Comparison of ENCODE assay signal across 13 mouse cellular contexts in genomic region chr4:142066576-142066975, GRCm38 (mm10). TPM values are rescaled to one million over a fixed set of nuclear protein-coding genes. Genes with fewer than 3 reads are reported as not detected.
DNase-seq lines count a peak whose midpoint lies in the region; ATAC-seq and TF ChIP-seq lines count a peak whose summit lies in the region.
"Had no signal": no experiment of that assay in that cellular context is flagged by ENCODE, and none has a peak within 500 bp of the region (broad histone marks: within the 10 kb centered on the region; RNA-seq: fewer than 3 reads in every experiment).

No protein-coding gene starts in this region.

- no peak overlapping the region for H3K4me3 ChIP-seq in heart, embryonic 10.5 days
- H3K4me3 ChIP-seq in lung, embryonic 14.5 days (ENCODE audit: low read depth, low read length), result no peak overlapping the region
- H3K4me3 ChIP-seq in intestine, embryonic 16.5 days (ENCODE audit: low read length), result no peak overlapping the region
- H3K4me3 ChIP-seq in stomach, embryonic 14.5 days (ENCODE audit: low read depth, low read length), result no peak overlapping the region
- H3K4me3 ChIP-seq: limb, embryonic 15.5 days had no signal

- H3K4me1 ChIP-seq in heart, embryonic 10.5 days, result peaks cover 52% of the 10 kb centered on the region
- H3K4me1 ChIP-seq in lung, embryonic 14.5 days (ENCODE audit: insufficient read depth), result peaks cover 13% of the 10 kb centered on the region
- H3K4me1 ChIP-seq in intestine, embryonic 16.5 days (ENCODE audit: control insufficient read depth, insufficient read depth, low read length), result peaks cover 66% of the 10 kb centered on the region
- peaks cover 39% of the 10 kb centered on the region for H3K4me1 ChIP-seq in stomach, embryonic 14.5 days (ENCODE audit: control insufficient read depth, insufficient read depth, low read length)

- H3K4me2 ChIP-seq in lung, embryonic 14.5 days, result no peak overlapping the region
- no peak overlapping the region for H3K4me2 ChIP-seq in intestine, embryonic 16.5 days (ENCODE audit: low read depth, low read length)
- no peak overlapping the region for H3K4me2 ChIP-seq in stomach, embryonic 14.5 days (replicated peaks; ENCODE audit: low read depth, low read length)
- H3K4me2 ChIP-seq: limb, embryonic 15.5 days had no signal

- 0 out of 2 replicates have a peak overlapping the region, but pooled peaks have one; percentile 47 for H3K27ac ChIP-seq in heart, embryonic 10.5 days
- H3K27ac ChIP-seq in lung, embryonic 14.5 days (ENCODE audit: low read depth), result peak overlapping the region; percentile 74; the same call in 1 of the 2 replicates
- H3K27ac ChIP-seq in intestine, embryonic 16.5 days (ENCODE audit: low read length), result peak overlapping the region; percentile 79
- peak overlapping the region; percentile 64; the same call in 1 of the 2 replicates for H3K27ac ChIP-seq in stomach, embryonic 14.5 days (ENCODE audit: low read length)

- no peaks in the 10 kb centered on the region for H3K9me3 ChIP-seq in heart, embryonic 10.5 days
- H3K9me3 ChIP-seq in lung, embryonic 14.5 days (ENCODE audit: low read depth, low read length), result no peaks in the 10 kb centered on the region
- H3K9me3 ChIP-seq in intestine, embryonic 16.5 days (ENCODE audit: control insufficient read depth, low read length), result no peaks in the 10 kb centered on the region
- H3K9me3 ChIP-seq in stomach, embryonic 14.5 days (ENCODE audit: control insufficient read depth, low read depth, low read length), result no peaks in the 10 kb centered on the region
- H3K9me3 ChIP-seq: limb, embryonic 15.5 days had no signal

- DNase-seq in heart, embryonic 10.5 days (ENCODE audit: low spot score), result no peak
- DNase-seq in heart, postnatal 4 days, result no peak
- no peak for DNase-seq in lung, embryonic 14.5 days
- DNase-seq in lung, postnatal 4 days, result no peak
- DNase-seq in frontal cortex, postnatal 14 days (ENCODE audit: low spot score in 2 of 2), result no peak
- DNase-seq: adrenal gland, postnatal 14 days; embryo, embryonic 11 days; thymus, postnatal 4 days had no signal

- ATAC-seq in lung, embryonic 14.5 days (ENCODE audit: insufficient read depth), result no peak
- ATAC-seq in intestine, embryonic 16.5 days, result no peak
- ATAC-seq in stomach, embryonic 14.5 days (ENCODE audit: insufficient number of reproducible peaks, insufficient read depth, low FRiP score, low read depth), result no peak
- ATAC-seq in CD4-positive, CD25-positive, alpha-beta regulatory T cell, adult 4 months, result no peak

- no peaks in the 10 kb centered on the region for H3K27me3 ChIP-seq in heart, embryonic 10.5 days (ENCODE audit: insufficient read depth, poor library complexity, severe bottlenecking)
- H3K27me3 ChIP-seq in lung, embryonic 14.5 days (ENCODE audit: insufficient read depth, low read length), result no peaks in the 10 kb centered on the region
- no peaks in the 10 kb centered on the region for H3K27me3 ChIP-seq in intestine, embryonic 16.5 days (replicated peaks; ENCODE audit: control insufficient read depth, insufficient read depth, low read length)
- no peaks in the 10 kb centered on the region for H3K27me3 ChIP-seq in stomach, embryonic 14.5 days (ENCODE audit: control insufficient read depth, insufficient read depth, low read length)
- H3K27me3 ChIP-seq: limb, embryonic 15.5 days had no signal

- no peak for TF ChIP-seq CTCF in lung, embryonic 14.5 days (IDR thresholded peaks at IDR 0.05; ENCODE audit: low read depth)

- H3K9ac ChIP-seq in lung, embryonic 14.5 days, result no peak overlapping the region
- H3K9ac ChIP-seq in intestine, embryonic 16.5 days (ENCODE audit: low read depth, low read length), result no peak overlapping the region
- H3K9ac ChIP-seq in stomach, embryonic 14.5 days (replicated peaks; ENCODE audit: low read depth, low read length), result no peak overlapping the region
- H3K9ac ChIP-seq: limb, embryonic 15.5 days had no signal

- WGBS in heart, embryonic 10.5 days, result 70% methylated on average over 4 of the region's 4 CpGs
- WGBS in lung, embryonic 14.5 days, result 39% methylated on average over 4 of the region's 4 CpGs
- WGBS in intestine, embryonic 16.5 days, result 43% methylated on average over 4 of the region's 4 CpGs
- WGBS in stomach, embryonic 14.5 days, result 61% methylated on average over 4 of the region's 4 CpGs

- H3K36me3 ChIP-seq in heart, embryonic 10.5 days, result no peaks in the 10 kb centered on the region
- H3K36me3 ChIP-seq in lung, embryonic 14.5 days (ENCODE audit: insufficient read depth), result no peaks in the 10 kb centered on the region
- H3K36me3 ChIP-seq in intestine, embryonic 16.5 days (ENCODE audit: control insufficient read depth, insufficient read depth, low read length), result no peaks in the 10 kb centered on the region
- H3K36me3 ChIP-seq in stomach, embryonic 14.5 days (ENCODE audit: control insufficient read depth, insufficient read depth, low read length), result no peaks in the 10 kb centered on the region
- H3K36me3 ChIP-seq: limb, embryonic 15.5 days had no signal

RNA-seq across cellular contexts. Expression of gene Tmem51, which starts 17.5 kb away (rescaled TPM):
- polyA plus RNA-seq in heart, embryonic 10.5 days (2016; fragmentation: Nextera tagmentation; extraction: Ambion mirVana), result 21.0 and 25.9 TPM in 2 replicates
- 10 to 100 TPM; 34.2 to 40.5 TPM for total RNA-seq in heart, postnatal 4 days (2021)
- polyA plus RNA-seq in lung, embryonic 14.5 days (2014; fragmentation: Nextera tagmentation; extraction: Ambion mirVana), result 17.1 and 20.7 TPM in 2 replicates
- 160 and 206 TPM in 2 replicates for polyA plus RNA-seq in intestine, embryonic 16.5 days (2015; fragmentation: Nextera tagmentation; extraction: Ambion mirVana)
- 43.2 and 48.5 TPM in 2 replicates for polyA plus RNA-seq in stomach, embryonic 14.5 days (2014; fragmentation: Nextera tagmentation; extraction: Ambion mirVana)
- polyA plus RNA-seq in CD4-positive, CD25-positive, alpha-beta regulatory T cell, adult 4 months (2017; shearing (Covaris generic)), result under 1 TPM; 0.86 to 0.96 TPM
- polyA plus RNA-seq: C2C12 had no signal

RNA-seq across cellular contexts. Expression of gene Fhad1, which starts 51.7 kb away (rescaled TPM):
- polyA plus RNA-seq in heart, embryonic 10.5 days (2016; fragmentation: Nextera tagmentation; extraction: Ambion mirVana), result 3.4 and 5.2 TPM in 2 replicates
- total RNA-seq in heart, postnatal 4 days (2021), result 1 to 10 TPM; 1.2 to 1.4 TPM
- 0.68 and 1.4 TPM in 2 replicates for polyA plus RNA-seq in lung, embryonic 14.5 days (2014; fragmentation: Nextera tagmentation; extraction: Ambion mirVana)
- 1.4 and 2.3 TPM in 2 replicates for polyA plus RNA-seq in intestine, embryonic 16.5 days (2015; fragmentation: Nextera tagmentation; extraction: Ambion mirVana)
- 0.78 and 2.5 TPM in 2 replicates for polyA plus RNA-seq in stomach, embryonic 14.5 days (2014; fragmentation: Nextera tagmentation; extraction: Ambion mirVana)
- 1 to 10 TPM in 1 of 2 experiments, not detected in 1; 1.0 TPM for polyA plus RNA-seq in CD4-positive, CD25-positive, alpha-beta regulatory T cell, adult 4 months (2017; shearing (Covaris generic))
